Mouse (Mus musculus): ENCODE measurements around the gene Gm42906. TPM values are rescaled to one million over a fixed set of nuclear protein-coding genes. Genes with fewer than 3 reads are reported as not detected.
A peak's percentile ranks its signal among the peaks of the same experiment; 100 is the strongest.

The Gm42906 gene
- total RNA-seq, 2 experiments from 2014 or later = 2.4 TPM; not detected in 1

GRCm38 (mm10) chr5:151196603-151197272 lies 231.2 kb downstream of the Gm42906 start:
- no peak for DNase-seq

GRCm38 (mm10) chr5:151193885-151194520 lies 234.0 kb downstream of the Gm42906 start:
- DNase-seq = no peak
- intact Hi-C loops (cut with DNase I) = loop anchor here (5.0 kb wide), 3 partner anchors 87 to 173 kb away; no protein-coding TSS in a partner anchor

More at GRCm38 (mm10) chr5:151196603-151197272, 231.2 kb downstream of the Gm42906 start:
- intact Hi-C loops (cut with DNase I) = no loop called here

- intact Hi-C loops (cut with DNase I) = loop anchor here (5.0 kb wide), 3 partner anchors 85 to 175 kb away; no protein-coding TSS in a partner anchor
- no peak for DNase-seq
Observed at GRCm38 (mm10) chr5:151192266-151192665, 235.7 kb downstream of the Gm42906 start.

- DNase-seq = no peak
- intact Hi-C loops (cut with DNase I) = loop anchor here (5.0 kb wide), 3 partner anchors 83 to 177 kb away; no protein-coding TSS in a partner anchor
Observed at GRCm38 (mm10) chr5:151190764-151191163, 237.2 kb downstream of the Gm42906 start.

GRCm38 (mm10) chr5:151189789-151190378 lies 238.1 kb downstream of the Gm42906 start:
- DNase-seq = peak; percentile 64 to 71
- intact Hi-C loops (cut with DNase I) = loop anchor here (2.0 to 5.0 kb wide), 4 partner anchors 47 to 177 kb away; no protein-coding TSS in a partner anchor

- no peak for DNase-seq
- intact Hi-C loops (cut with DNase I) = loop anchor here (2.0 kb wide), 1 partner anchor 47 kb away; no protein-coding TSS in a partner anchor
Observed at GRCm38 (mm10) chr5:151189321-151189720, 238.6 kb downstream of the Gm42906 start.

GRCm38 (mm10) chr5:151188659-151189058 lies 239.3 kb downstream of the Gm42906 start:
- intact Hi-C loops (cut with DNase I) = loop anchor here (2.0 kb wide), 1 partner anchor 46 kb away; no protein-coding TSS in a partner anchor
- no peak for DNase-seq

GRCm38 (mm10) chr5:151187336-151187735 lies 240.6 kb downstream of the Gm42906 start:
- DNase-seq = no peak
- intact Hi-C loops (cut with DNase I) = no loop called here

GRCm38 (mm10) chr5:151185286-151185856 lies 242.6 kb downstream of the Gm42906 start:
- no peak for DNase-seq
- intact Hi-C loops (cut with DNase I) = no loop called here

- DNase-seq = peak; percentile 13 to 31
- intact Hi-C loops (cut with DNase I) = no loop called here
Observed at GRCm38 (mm10) chr5:151183656-151184240, 244.2 kb downstream of the Gm42906 start.

GRCm38 (mm10) chr5:151181288-151181687 lies 246.7 kb downstream of the Gm42906 start:
- intact Hi-C loops (cut with DNase I) = no loop called here
- peak; percentile 21 to 25 for DNase-seq

- DNase-seq = no peak
- intact Hi-C loops (cut with DNase I) = no loop called here
Observed at GRCm38 (mm10) chr5:151180176-151180785, 247.7 kb downstream of the Gm42906 start.

GRCm38 (mm10) chr5:151177171-151177570 lies 250.8 kb downstream of the Gm42906 start:
- intact Hi-C loops (cut with DNase I) = no loop called here
- no peak for DNase-seq

- no peak for DNase-seq
- intact Hi-C loops (cut with DNase I) = no loop called here
Observed at GRCm38 (mm10) chr5:151175897-151176313, 252.1 kb downstream of the Gm42906 start.

GRCm38 (mm10) chr5:151174485-151175460 lies 253.2 kb downstream of the Gm42906 start:
- DNase-seq = peak; percentile 24 to 32
- intact Hi-C loops (cut with DNase I) = no loop called here

GRCm38 (mm10) chr5:151173774-151174173 lies 254.2 kb downstream of the Gm42906 start:
- intact Hi-C loops (cut with DNase I) = no loop called here
- no peak for DNase-seq

- DNase-seq = no peak
- intact Hi-C loops (cut with DNase I) = no loop called here
Observed at GRCm38 (mm10) chr5:151170168-151170750, 257.7 kb downstream of the Gm42906 start.

- intact Hi-C loops (cut with DNase I) = no loop called here
- no peak for DNase-seq
Observed at GRCm38 (mm10) chr5:151168191-151168590, 259.8 kb downstream of the Gm42906 start.
